Mouse (Mus musculus): ENCODE results near the gene Mmp14.

Mmp14 gene

DNA sequence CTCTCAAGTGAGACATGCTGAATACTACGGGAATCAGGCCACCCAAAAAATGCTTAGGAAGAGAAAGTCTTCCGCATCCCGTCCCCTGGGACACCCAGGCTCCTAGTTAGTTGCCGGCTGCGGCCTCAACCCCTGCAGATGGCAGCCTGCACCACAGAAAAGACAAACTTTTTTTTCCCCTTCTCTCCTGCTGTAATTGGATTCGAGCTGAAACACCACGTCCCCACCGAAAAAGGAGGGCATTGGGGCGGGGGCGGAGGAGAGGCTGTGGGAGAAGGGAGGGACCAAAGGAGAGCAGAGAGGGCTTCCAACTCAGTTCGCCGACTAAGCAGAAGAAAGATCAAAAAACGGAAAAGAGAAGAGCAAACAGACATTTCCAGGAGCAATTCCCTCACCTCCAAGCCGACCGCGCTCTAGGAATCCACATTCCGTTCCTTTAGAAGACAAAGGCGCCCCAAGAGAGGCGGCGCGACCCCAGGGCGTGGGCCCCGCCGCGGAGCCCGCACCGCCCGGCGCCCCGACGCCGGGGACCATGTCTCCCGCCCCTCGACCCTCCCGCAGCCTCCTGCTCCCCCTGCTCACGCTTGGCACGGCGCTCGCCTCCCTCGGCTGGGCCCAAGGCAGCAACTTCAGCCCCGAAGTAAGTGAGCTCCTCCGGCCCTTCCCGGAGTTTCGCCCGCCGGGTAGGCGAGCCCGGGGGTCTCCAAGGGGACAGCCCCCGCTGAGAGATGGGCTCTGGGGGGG lies at the start of gene Mmp14:
TSS of gene Mmp14 (plus strand) at position 279 of the 744 bp plus-strand sequence.
- DNase-seq (ENCODE audit: low read depth) = no peak

DNA sequence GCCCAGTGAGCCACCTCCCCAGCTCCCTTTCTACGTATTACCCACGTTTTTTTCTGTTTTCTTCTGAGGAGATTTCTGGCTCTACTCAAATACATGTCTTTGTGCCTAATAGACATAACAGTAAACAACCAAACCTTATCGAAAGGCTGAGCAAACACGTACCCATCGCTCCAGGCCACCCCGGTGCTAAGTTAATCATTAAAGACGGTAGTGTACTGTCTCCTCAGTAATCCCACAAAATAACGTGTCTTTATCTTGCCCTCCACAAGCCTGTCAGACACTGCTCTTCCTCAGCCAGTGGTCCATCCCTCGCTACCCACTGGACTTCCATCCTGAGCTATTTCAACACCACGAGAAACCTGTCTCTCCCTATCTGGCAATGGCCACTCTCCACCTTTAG lies 49.6 kb upstream of the Mmp14 start:
- no peak for DNase-seq (ENCODE audit: low read depth)

DNA sequence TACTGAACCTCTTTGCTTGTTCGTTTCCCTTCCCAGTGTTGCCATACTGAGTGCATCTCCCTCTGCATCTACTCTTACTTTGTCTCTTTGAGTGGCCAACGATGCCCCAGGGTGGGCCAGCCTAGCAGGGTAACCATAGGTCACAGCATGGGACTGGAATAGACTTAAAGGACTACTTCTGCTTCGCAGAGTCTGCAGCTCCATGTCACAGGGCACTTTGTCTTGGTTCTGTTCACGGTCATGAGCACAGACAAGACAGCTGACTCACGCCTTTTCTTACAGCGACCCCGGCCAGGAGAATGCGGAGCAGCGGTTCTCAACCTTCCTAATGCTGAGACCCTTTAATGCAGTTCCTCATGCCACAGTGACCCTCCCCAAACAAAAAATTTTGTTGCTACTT lies 48.8 kb upstream of the Mmp14 start:
- DNase-seq (ENCODE audit: low read depth) = no peak

DNA sequence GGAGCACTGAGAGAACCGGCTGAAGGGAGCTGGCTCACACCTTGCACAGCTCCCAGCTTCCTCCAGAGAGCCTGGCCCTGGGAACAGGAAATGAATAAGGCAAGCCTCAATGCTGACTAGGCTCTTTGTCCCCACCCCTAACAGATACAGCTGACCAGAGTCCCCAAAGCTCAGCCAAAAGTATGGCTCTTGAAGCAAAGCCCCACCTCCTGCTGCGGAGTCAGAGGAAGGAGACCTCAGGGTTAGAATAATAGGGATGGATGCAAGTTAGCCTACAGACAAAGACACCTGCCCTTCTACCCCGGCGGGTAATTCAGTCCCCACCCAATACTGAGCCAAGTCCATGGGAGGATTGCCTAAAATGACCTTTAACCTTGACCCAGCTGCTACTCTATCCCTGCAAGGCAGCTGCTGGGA lies 48.0 kb upstream of the Mmp14 start:
- peak; percentile 81 for DNase-seq (ENCODE audit: low read depth)

DNA sequence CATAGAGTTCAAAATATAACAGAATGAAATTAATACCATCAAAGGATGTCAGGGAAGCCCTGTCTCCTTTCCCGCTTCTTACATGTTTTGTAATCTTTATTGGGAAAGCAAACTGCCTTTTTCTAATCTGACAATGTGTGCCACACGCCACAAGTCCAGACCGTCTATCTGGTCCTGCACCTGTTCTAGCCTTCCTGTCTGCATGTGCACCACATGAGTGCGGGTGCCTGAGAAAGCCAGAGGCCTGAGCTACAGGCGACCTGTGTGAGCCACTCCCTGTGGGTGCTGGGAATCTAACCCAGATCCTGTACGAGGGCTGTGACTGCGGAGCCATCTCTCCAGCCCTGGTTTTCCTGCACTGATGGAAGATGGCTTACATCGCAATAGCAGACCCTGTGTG lies 47.0 kb upstream of the Mmp14 start:
- DNase-seq (ENCODE audit: low read depth) = peak; percentile 40

DNA sequence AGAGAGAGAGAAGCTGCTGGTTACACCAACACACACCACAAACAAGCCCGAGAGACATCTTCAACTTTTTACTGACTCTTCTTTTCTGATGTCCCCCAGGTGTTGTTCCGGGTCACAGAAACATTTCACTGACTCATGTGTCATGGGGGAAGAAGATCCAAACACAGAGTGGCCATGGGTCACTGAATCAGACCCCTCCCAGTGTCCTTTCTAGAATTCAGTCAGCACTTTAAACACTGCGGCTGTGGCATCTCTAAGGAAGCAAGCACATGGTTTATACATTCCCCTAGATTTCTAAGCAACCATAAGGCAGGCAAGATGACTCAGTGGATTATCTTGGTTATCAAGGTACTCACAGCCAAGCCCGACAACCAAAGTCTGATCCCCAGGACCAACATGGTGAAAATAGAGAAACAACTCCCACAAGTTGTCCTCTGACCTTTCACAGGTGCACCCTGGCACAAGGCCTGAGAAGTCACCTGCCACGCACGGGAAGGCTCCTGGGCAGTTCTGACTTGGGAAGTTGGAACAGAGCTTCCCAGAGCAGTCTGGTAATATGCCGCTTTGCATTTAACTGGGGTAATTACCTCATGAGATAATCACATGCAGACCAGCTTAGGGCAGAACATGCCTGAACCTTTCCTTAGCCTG lies 45.3 kb upstream of the Mmp14 start:
- peak; percentile 12 for DNase-seq (ENCODE audit: low read depth)

DNA sequence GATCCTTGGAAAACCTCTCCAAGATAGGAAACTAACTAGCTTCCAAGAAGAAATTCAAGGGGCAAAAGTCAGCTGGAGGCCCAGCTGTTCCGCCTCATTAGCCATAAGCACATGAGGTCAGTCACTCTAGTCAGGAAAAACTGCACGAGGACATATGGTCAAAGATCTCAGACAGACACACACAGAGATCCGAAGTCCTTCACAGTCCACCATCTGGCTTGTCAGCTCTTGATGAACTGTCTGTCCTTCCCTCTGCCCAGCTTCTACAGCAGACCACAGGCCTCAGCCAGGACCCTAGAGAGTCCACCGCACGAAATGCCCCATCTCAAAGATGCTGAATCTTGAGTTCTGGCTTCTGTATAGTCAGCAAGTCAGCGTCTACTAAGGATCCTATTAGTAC lies 43.9 kb upstream of the Mmp14 start:
- DNase-seq (ENCODE audit: low read depth) = no peak

DNA sequence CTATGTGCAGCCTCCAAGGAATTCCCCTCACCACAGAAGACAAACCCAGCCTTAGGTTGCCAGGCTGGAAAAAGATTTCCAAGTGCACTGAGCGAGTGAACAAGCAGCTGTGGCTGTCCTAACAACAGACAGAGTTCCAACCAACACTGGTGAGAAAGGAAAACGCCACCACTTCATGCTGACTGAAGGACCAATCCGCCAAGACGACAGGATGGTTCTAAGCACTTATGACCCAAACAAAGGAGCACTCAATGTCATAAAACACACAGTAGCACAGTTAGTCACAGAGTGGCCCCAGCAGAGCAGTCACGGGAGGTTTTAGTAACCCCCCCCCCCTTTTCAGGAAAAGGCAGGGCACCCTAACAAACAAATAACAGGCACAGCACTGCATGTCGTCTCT lies 40.6 kb upstream of the Mmp14 start:
- DNase-seq (ENCODE audit: low read depth) = no peak

DNA sequence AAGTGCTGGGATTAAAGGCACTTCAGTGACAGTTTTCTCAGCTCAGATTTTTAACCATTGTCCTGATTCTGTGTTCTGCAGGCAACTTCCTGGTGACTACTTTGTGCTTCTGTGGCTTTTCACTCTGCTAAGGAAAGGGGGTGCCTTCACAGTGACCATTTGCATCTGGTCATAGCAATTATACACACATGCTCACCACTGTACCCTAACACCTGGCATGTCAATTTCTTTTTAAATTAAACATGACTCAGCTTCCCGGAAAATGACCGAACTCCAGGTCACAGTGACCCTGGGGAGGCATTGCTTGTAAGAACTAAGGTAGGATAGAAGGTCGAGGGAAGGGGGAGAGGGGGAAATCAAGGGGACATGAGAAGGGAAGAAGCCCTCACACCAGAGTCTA lies 37.6 kb upstream of the Mmp14 start:
- no peak for DNase-seq (ENCODE audit: low read depth)

DNA sequence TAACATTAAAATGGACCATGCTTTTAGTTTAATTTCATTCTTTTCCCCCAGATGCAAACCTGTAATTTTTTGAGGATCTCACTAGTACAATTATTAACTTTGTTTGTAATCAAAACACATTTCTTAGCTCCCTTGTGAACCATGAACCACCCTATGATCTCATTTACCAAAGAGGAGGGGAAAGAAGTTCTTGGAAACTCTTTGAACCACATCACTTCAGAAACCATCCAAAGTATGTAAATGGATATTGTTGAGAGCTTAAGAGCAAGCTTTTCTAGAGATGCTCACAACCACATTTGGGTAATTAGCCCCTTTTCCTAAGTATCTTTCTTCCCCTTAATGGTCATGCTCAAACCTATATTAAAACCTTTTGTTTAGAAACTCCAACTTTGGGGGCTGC lies 37.1 kb upstream of the Mmp14 start:
- DNase-seq (ENCODE audit: low read depth) = no peak

DNA sequence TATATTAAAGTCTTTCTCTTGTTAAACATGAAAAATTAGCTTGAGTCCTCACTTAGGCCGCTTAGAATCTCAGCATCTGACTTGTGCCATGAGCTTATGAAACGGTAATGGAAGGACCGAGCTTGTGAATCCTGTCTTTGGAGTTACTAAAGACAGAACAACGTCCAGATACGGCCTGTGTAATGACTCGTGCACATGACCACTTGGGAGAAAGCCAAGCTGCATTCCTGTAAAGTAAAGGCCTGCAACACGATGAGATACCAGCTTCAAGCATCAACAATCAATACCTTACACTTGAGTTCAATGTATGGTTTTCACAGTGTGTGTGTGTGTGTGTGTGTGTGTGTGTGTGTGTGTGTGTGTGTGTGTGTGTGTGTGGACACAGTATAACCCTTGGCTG lies 34.7 kb upstream of the Mmp14 start:
- DNase-seq (ENCODE audit: low read depth) = peak; percentile 4

DNA sequence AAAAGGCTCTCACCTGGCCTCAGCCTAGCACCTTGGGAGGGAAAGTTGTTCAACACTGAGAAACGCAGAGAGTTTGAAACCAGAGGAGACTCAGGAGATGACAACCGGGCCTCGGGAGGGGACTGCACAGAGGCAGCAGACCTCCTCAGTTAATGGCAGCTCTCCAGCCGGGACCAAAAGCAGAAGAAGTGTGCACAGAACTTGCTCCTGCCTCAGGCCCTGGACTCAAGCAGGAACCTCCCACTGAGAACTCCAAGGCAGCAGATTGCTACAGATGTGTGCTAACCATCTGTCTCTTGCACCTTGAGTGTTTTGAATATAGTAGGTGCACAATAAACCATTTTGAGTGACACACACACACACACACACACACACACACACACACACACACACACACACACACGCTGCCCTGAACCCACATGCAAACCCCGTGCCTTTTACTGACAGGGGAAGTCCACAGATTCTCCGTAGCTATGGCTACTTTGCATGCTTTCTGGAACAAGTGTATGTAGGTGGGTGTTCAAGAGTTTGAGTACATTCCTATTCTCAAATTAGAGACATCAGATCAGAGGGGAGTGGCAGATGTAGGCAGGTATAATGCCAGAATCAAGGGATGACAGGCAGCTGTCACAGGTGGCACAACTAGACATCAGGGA lies 33.4 kb upstream of the Mmp14 start:
- DNase-seq (ENCODE audit: low read depth) = no peak

DNA sequence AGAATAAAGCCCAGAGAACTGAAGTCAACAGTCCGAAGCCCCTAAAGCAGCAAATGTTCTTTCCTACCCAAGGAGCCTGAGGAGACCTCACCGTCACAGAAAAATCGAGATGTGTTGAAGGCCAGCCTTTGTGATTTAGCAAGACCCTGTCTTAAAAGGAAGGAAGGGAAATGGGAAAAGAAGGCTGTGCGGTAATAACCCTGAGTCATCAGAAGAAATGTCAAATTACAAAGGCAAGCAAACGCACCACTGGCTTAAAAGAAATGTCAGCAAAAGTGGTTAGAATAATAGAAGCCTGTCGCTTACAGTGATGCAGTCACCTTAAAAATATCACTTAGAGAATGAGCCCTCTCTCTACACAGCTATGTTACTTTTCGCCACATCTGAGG lies 32.9 kb upstream of the Mmp14 start:
- DNase-seq (ENCODE audit: low read depth) = peak; percentile 77

DNA sequence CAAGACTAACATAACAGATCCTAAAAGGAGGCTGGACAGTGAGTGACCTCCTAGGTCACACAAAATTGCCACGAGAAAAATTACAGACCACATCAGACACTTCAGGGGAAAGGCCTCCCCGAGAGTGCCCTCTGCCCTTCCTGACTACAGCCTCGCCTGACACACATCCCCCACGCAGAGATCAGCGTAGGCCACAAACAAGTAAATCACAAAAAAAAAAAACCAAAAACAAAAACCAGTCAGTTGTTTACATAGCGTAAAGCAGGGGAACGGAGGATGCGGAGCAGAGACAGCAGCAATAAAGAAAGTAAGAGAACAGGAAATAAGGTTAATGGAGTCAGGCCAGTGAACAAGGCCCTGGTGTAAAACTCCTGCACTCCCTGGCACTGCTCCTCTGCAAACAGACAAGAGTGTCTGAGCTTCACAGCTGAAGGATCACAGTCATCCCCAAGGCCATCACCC lies 32.5 kb upstream of the Mmp14 start:
- no peak for DNase-seq (ENCODE audit: low read depth)

DNA sequence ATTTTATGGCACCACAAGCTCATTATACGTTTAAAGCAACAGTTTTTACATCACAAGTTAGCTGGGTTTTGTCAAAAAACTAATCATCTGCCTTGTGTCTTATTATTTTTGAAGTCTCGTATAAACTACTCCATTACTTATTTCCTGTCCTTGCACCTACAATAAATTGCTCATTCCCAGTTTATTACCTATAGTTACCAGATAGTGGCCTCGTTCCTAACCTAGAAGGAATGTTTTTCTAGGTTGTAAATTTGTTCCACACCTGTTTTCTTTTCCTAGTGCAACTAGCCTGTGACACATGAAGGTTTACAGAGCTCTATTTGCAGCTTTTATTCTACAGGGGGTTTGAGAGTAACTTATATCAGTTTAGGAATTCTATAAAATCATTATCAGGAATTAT lies 29.7 kb upstream of the Mmp14 start:
- no peak for DNase-seq (ENCODE audit: low read depth)

DNA sequence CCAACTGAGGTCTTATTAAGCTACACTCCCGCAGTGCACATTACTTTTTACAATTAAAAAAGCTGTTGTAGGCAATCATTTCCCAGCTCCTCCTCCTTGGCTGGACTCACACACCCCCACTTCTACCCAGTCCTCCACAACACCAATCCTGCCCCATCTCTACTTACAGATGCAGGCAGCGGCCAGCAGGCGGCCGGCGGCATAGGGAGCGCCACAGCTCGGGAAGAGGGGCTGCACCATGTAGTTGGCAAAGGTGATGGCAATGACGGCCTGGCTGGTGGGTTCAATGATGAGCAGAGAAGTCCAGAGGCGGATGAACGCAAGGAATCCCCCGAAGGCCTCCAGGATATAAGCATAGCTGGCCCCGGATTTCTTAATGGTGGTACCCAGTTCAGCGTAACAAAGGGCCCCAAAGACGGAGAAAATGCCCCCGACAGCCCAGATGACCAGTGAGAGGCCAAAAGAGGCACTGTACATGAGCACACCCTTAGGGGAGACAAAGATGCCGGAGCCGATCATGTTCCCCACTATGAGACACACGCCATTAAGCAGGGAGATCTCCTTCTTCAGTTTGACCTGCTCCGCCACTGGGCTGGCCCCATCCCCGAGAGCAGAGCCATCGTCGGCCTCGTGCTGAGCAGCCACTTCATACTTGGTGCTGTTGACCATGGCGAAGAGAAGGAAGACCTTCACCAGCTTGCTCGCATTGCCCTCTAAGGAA lies 22.9 kb upstream of the Mmp14 start:
- DNase-seq (ENCODE audit: low read depth) = no peak

DNA sequence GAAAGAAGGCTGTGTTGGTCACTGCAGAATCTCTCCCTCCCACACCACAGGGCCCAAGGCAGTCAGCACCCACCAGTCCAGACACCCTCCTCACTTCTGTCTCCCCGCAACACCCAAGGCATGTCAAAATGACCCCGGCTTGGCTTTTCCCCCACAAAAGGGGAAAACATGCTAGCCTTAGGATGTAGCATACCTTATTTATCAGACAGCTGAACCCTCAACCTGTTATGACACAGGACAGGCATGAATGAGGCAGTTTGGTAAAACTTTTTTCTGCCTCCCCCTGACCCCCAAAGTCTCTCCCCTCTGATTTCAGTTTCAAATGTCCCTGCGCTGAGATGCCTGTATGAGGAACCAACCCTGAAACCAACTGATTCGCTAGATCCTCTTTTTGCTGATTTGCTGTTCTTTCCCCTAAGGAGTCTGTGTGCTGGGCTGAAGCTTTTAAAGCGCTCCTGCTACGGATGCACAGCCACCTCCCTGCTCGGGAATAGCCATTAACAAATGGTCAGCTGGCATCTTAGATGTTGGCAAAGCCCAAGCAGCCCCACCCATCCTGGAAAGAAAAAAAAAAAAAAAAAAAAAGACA lies 22.3 kb upstream of the Mmp14 start:
- DNase-seq (ENCODE audit: low read depth) = no peak

DNA sequence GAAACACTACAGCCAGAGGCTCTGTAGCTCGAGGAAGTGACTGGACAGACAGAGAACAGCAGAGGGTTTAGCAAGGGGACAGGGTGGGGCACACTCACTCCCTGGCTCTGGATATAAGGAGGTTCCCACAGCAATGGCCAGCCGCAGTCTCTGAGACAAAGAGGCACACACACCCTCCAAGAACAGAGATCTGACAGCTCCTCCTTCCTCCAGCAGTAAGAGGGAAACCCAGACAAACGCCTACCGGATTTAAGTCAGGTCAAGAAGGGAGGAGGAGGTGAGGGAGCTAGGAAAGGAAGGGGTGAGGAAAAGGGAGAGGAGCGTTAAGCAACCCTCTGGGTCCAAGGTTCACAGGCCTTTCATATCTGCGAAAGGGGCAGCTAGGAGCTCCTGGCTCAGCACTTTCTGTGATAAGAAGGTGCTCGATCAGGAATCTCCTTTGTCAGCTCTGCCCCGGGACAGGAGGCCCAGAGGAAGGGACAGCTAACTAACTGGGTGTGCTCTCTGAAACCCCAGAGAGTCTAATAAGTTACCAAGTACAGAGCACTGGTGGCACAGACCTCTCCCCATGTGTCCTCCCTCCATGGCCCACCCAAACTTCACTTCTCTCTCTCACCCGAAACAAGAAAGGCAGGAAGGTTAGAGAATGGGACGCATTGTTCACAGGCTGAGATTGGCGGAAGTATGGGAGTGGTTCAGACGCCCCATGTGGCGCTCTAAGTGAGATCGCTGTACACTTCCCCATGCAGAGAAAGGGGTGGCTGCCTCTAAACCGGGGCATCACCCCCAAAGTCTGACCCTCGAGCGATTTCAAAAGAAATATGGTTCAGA lies 21.2 kb upstream of the Mmp14 start:
- peak; percentile 26 for DNase-seq (ENCODE audit: low read depth)

DNA sequence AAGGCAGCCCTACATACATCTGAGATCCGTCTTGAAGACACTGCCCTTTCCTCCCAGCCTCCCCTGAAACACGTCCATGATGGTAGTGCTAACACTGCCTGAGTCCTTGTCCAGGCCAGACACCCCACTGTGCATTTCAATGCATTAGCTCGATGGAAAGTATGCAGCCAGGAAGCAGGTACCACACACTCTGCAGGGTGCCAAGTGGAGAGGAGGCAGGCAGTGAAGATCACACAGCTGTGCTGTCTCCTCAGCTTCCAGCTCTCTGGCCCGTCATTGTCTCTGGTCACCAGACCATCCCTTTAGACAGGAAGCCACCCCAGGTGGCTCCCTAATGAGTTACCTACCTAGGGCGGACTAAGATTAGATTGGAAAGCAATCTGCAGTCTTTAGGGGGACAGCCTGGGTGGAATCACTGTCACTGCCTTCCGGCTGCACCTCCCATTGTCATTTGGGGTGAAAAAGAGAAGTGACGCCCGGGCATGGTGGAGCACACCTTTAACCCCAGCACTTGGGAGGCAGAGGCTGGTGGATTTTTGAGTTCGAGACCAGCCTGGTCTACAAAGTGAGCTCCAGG lies 19.3 kb upstream of the Mmp14 start:
- no peak for DNase-seq (ENCODE audit: low read depth)

DNA sequence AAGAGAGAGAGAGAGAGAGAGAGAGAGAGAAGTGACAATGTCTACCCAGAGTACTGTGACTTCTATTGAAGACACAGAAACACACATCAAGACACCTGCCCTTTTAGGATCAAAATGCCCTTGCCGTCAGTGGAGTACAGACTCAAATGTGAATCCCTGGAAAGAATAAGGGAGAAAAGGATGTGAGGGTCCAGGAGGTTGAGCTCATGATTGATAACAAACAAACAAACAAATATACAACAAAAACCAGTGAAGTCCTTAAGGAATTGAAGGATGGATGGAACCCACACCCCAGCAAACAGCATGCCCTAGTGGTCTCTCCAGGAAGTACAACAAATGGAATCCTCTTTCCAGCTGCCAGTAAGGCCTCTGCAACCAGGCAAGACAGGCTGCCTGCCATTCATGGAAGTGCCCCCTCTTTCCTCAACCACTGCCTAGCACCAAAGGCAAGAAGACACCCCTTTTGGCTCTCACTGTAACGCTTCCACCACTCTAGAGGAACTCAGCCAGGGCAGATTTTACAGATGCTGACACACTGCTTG lies 18.7 kb upstream of the Mmp14 start:
- peak; percentile 75 for DNase-seq (ENCODE audit: low read depth)

Data from 416B (cell line).